Mouse (Mus musculus): ENCODE results near the gene Spg7. TPM values are rescaled to one million over a fixed set of nuclear protein-coding genes. Genes with fewer than 3 reads are reported as not detected.

The Spg7 gene
- total RNA-seq, 2 experiments from 2014 or later = 73.8 to 79.7 TPM

DNA sequence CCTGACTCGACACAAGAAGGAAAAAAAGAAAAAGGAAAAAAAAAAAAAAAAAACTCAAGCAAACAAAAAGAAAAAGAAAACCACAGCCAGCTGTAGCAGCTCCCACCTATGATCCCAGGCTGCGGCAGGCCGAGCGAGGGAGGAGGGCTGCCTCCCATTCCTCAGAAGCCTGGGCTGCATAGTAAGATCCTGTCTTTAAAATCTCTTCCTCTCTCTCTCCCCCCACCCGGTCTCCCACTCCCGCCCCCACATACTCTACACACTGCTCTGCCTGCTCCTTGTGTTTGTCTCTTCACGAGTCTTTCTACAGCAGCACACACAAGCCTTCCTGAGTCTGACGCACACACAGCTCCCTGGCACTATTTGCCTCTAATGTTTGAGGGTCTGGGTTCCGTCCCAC, 59.3 kb downstream of the Spg7 start:
- intact Hi-C loops (cut with DNase I) = no loop called here
- no peak for DNase-seq

- intact Hi-C loops (cut with DNase I) = no loop called here
Observed at GRCm38 (mm10) chr8:123122670-123123069, 59.9 kb downstream of the Spg7 start.

GRCm38 (mm10) chr8:123126193-123126816, 63.6 kb downstream of the Spg7 start:
- intact Hi-C loops (cut with DNase I) = no loop called here
- no peak for DNase-seq

More at GRCm38 (mm10) chr8:123122670-123123069, 59.9 kb downstream of the Spg7 start:
- no peak for DNase-seq

- DNase-seq = no peak
- intact Hi-C loops (cut with DNase I) = no loop called here
Observed at GRCm38 (mm10) chr8:123131041-123131440, 68.3 kb downstream of the Spg7 start.

DNA sequence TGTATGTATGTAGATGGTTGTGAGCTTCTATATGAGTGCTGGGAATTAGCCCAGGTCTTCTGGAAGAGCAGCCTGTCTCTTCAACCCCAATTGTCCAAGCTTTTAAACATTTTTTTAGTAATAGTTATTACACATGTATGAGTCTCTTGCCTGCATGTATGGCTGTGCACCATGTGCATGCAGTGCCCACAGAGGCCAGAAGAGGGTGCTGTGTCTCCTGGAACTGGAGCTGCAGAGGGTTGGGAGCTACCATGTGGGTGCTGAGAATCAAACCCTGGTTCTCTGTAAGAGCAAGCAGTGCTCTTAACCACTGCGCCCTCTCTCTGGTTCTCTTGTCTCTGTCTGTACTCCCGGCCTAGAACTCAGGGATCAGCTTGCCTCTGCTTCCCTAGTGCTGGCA, 70.2 kb downstream of the Spg7 start:
- no peak for DNase-seq
- intact Hi-C loops (cut with DNase I) = no loop called here

DNA sequence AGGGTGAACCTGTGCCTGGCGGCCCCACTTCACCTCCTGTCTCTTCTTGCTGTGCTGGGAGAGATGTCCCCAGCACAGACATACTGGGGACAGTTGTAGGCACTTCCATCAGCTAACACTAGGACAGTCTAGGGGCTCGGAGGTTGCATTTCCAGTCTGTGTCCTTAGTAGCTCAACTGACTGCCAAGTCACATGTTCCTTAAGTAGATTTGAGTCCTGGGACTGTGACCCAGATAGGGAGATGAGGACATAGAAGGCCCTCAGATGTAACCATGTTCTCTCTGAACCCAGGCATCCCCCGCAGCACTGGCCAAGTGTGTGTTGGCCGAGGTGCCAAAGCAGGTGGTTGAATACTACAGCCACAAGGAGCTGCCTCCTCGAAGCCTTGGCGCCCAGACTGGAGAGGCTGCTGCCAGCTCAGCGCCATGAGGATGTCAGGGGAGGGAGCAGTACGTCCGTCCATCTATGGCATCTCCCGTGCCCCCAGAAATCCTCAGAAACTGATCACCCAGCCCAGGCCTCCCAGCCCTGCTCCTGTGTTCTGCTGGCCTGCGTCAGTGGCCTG, 71.5 kb downstream of the Spg7 start:
- intact Hi-C loops (cut with DNase I) = no loop called here
- no peak for DNase-seq

- DNase-seq = no peak
- intact Hi-C loops (cut with DNase I) = no loop called here
Observed at GRCm38 (mm10) chr8:123135406-123135805, 72.7 kb downstream of the Spg7 start.

DNA sequence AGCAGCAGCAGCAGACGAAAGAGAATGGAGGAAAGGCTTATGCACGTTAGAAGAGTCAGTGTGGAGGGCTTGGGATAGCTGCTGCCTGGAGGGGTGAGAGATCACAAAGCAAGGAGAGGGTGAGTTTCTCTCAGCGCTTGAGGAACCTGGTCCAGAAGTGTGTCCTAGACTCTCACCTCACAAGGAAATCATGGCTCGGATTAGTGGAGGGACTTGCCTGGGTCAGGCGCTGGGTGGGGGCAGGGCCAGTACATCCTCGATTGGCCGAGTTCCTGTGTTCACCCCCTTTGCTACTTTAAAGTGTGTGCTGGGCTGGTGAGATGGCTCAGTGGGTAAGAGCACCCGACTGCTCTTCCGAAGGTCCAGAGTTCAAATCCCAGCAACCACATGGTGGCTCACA, 73.1 kb downstream of the Spg7 start:
- intact Hi-C loops (cut with DNase I) = no loop called here
- DNase-seq = no peak

DNA sequence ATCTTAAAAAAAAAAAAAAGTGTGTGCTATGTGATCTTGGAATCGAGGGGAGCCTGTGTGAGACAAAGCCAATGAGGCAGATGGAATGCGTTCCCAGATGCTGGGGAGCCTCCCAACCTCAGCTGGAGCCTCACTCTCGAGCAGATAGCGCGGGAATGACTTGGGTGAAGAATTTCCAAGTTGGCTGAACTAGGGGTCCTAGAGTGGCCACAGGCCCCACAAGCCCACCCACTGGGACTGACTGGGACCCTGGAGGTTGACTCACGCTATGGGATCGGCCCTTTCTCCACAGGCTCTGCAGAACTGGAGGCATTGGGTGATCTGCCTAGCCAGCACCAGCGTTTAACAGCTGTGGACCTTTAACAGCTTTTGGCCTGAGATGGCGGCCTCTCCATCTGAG, 73.5 kb downstream of the Spg7 start:
- intact Hi-C loops (cut with DNase I) = no loop called here
- DNase-seq = no peak

GRCm38 (mm10) chr8:123137645-123138077, 74.9 kb downstream of the Spg7 start:
- intact Hi-C loops (cut with DNase I) = no loop called here

GRCm38 (mm10) chr8:123138741-123139140, 76.0 kb downstream of the Spg7 start:
- DNase-seq = no peak
- intact Hi-C loops (cut with DNase I) = no loop called here

More at GRCm38 (mm10) chr8:123137645-123138077, 74.9 kb downstream of the Spg7 start:
- peak; percentile 89 for DNase-seq

GRCm38 (mm10) chr8:123141741-123142462, 79.2 kb downstream of the Spg7 start:
- DNase-seq = peak; percentile 82
- intact Hi-C loops (cut with DNase I) = no loop called here

GRCm38 (mm10) chr8:123145279-123145678, 82.5 kb downstream of the Spg7 start:
- no peak for DNase-seq
- intact Hi-C loops (cut with DNase I) = no loop called here

GRCm38 (mm10) chr8:123146390-123146789, 83.6 kb downstream of the Spg7 start:
- DNase-seq = no peak
- intact Hi-C loops (cut with DNase I) = no loop called here

Small RNA genes within 50 kb of the gene (microRNA-seq; reads per million reads assigned to microRNA genes)
- gene Mir7079 = 2.4 reads per million
- gene Mir7080 = 44.6 reads per million, percentile 44 among the genes with 10 or more reads in this experiment

Other genes with a start within 250 kb of the Spg7 start
- 1 to 10 TPM; 1.2 to 1.7 TPM for gene Cdh15, start 215.0 kb upstream of the Spg7 start, total RNA-seq (2021)
- gene Ankrd11, start 20.7 kb upstream of the Spg7 start, total RNA-seq (2021) = 100 to 1,000 TPM; 138 to 143 TPM
- gene Rpl13, start 39.4 kb downstream of the Spg7 start, total RNA-seq (2021) = 100 to 1,000 TPM; 539 to 588 TPM
- 10 to 100 TPM; 39.2 to 59.4 TPM for gene Cpne7, start 54.4 kb downstream of the Spg7 start, total RNA-seq (2021)
- gene Sult5a1, start 95.4 kb downstream of the Spg7 start, total RNA-seq (2021) = not detected
- not detected for gene Dpep1, start 123.3 kb downstream of the Spg7 start, total RNA-seq (2021)
- gene Chmp1a, start 149.8 kb downstream of the Spg7 start, total RNA-seq (2021) = 100 to 1,000 TPM; 103 to 129 TPM
- 1 to 10 TPM; 7.3 to 8.9 TPM for gene Spata33, start 149.9 kb downstream of the Spg7 start, total RNA-seq (2021)
- gene Cdk10, start 161.9 kb downstream of the Spg7 start, total RNA-seq (2021) = 10 to 100 TPM; 84.6 to 91.6 TPM
- gene Spata2l, start 173.3 kb downstream of the Spg7 start, total RNA-seq (2021) = 10 to 100 TPM; 22.6 to 28.6 TPM
- 10 to 100 TPM; 32.0 to 34.1 TPM for gene Zfp276, start 191.3 kb downstream of the Spg7 start, total RNA-seq (2021)
- gene Vps9d1, start 191.4 kb downstream of the Spg7 start, total RNA-seq (2021) = 10 to 100 TPM; 69.1 to 74.6 TPM

Measured in left cerebral cortex, postnatal 4 days (tissue).